Mouse (Mus musculus): ENCODE data around the gene Ybx2.
A peak's percentile ranks its signal among the peaks of the same experiment; 100 is the strongest.

The Ybx2 gene

DNA sequence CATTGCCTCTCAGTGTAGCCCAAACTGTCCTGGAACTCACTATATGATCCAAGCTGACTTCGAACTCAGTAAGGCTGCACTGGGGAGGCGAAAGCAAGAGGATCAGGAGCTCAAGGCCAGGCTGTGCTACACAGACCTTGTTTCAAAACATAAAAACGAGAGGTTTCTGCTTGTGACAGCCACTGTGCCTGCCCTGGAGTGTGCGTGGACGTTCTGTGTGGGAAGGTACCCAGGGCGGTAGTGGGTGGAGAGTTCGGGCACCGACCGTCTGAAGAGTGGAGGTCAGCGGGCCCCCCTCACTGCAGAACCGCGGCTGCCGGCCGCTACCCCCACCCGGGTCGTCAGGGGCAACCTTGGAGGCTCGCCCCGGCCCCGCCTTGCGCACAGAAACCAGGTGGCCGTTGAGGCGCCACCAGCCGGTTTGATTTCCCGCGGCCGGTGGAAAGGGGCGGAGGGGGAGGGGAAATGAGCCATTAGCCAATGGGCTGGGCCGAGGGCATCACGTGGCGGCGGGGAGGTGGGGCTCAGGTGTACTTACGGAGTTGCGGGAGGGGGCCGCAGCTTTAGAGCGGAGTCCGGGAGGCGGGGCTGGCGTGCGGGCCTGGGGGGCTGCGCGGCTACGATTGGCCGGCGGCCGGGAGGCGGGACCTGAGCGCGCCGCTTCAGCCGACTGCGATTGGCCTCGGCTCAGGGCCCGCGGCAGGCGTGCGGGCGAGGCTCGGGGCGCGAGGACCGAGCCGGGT is at the start of gene Ybx2:
Gene Ybx2, plus strand, starts transcription at position 660 of the 743 bp plus-strand sequence.
- peak; percentile 83 for DNase-seq (ENCODE audit: low read depth, low spot score)

GRCm38 (mm10) chr11:69886907-69887635 is 48.5 kb upstream of the Ybx2 start:
- no peak for DNase-seq (ENCODE audit: low read depth, low spot score)

GRCm38 (mm10) chr11:69891482-69891881 is 44.1 kb upstream of the Ybx2 start:
- DNase-seq (ENCODE audit: low read depth, low spot score) = no peak

- no peak for DNase-seq (ENCODE audit: low read depth, low spot score)
These were observed 40.9 kb upstream of the Ybx2 start for GRCm38 (mm10) chr11:69894671-69895070.

- DNase-seq (ENCODE audit: low read depth, low spot score) = no peak
These were observed 40.3 kb upstream of the Ybx2 start, which contains the start of gene Acap1 for GRCm38 (mm10) chr11:69895291-69895690. Gene Acap1, minus strand, starts transcription at chr11:69895539.

- DNase-seq (ENCODE audit: low read depth, low spot score) = no peak
These were observed 35.7 kb upstream of the Ybx2 start for GRCm38 (mm10) chr11:69899870-69900269.

GRCm38 (mm10) chr11:69900471-69901405 is 34.9 kb upstream of the Ybx2 start, which contains the start of the genes 2810408A11Rik and Neurl4:
Gene 2810408A11Rik, minus strand, starts transcription at chr11:69900987.
Gene Neurl4, plus strand, starts transcription at chr11:69901072.
- DNase-seq (ENCODE audit: low read depth, low spot score) = peak; percentile 92

DNA sequence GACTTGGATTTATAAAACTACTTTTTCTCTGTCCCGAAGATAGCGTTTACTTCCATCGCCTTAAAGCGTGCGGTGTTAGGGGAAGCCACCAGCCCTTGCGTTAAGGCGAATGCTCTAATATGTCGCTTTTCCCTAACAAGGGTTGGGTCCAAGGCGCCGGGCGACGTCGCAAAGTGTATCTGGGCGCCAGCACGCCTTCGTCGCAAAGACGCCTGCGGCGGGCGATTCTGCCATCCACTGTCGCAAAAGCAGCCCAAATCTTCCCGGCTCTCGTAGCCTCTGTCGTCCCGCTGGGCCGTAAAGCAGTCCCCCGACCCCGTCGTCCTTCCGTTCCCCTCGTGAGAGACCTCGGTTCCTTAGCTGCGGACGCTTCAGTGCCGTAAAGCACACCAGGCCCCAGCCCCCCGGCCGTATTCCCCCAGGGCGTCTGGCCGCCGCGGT is 34.2 kb upstream of the Ybx2 start:
- peak; percentile 99 for DNase-seq (ENCODE audit: low read depth, low spot score)

DNA sequence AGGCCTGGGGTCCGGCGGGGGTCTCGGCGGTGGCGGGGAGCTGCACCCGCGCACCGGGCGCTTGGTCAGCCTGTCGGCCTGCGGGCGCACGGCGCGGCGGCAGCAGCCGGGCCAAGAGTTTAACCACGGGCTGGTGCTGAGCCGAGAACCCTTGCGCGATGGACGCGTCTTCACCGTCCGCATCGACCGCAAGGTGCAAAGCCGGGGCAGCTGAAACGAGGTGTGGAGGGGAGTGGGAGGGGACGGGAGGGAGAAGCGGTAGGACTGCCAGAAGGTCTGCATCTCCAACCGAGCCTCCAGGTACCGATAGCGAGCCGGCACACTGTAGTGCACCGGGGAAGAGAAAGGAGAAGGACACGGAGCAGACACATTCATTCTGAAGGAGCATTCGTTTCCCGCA is 33.6 kb upstream of the Ybx2 start:
- no peak for DNase-seq (ENCODE audit: low read depth, low spot score)

DNA sequence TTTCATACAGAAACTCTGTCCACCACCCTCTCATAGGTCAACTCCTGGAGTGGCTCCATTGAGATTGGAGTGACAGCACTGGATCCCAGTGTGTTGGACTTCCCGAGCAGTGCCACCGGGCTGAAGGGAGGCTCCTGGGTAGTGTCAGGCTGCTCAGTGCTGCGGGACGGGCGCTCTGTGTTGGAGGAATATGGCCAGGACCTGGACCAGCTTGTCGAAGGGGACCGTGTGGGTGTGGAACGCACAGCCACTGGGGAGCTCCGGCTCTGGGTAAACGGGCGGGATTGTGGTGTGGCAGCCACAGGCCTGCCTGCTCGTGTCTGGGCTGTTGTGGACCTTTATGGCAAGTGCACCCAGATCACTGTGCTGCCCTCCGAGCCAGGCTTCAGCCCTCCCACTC is 32.6 kb upstream of the Ybx2 start:
- DNase-seq (ENCODE audit: low read depth, low spot score) = no peak

DNA sequence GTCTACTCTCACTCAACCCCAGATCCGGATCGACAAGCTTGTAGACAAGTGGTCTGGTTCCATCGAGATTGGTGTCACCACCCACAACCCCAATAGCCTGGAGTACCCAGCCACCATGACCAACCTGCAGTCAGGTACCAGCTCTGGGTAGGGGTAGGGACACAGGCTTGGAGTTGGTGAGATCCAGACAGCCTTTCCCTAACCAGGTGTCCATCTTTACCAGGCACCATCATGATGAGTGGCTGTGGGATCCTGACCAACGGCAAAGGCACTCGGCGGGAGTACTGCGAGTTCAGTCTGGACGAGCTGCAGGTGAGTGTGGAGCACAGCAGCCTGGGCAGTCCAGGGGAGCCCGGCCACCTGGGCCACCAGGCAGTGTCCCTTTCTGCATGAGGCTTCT is 31.3 kb upstream of the Ybx2 start:
- no peak for DNase-seq (ENCODE audit: low read depth, low spot score)

- no peak for DNase-seq (ENCODE audit: low read depth, low spot score)
These were observed 27.0 kb upstream of the Ybx2 start for GRCm38 (mm10) chr11:69908645-69909044.

DNA sequence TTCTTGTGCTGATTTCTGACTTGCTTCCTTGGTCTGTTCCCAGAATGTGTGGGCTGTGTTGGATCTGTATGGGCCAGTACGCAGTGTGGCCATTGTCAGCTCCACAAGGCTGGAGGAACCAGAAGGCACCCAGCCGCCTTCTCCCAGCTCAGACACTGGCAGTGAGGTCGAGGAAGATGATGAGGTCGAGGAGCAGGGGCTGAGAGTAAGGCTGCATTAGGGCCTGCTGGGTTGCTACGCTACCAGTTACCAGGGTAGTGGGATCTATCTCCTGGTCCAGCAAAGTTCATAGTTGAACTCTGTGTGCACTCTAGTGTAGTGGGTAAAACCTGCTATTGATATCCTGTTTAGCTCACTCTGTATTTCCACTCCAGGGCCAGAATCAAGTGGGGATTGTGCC is 26.4 kb upstream of the Ybx2 start:
- DNase-seq (ENCODE audit: low read depth, low spot score) = no peak

DNA sequence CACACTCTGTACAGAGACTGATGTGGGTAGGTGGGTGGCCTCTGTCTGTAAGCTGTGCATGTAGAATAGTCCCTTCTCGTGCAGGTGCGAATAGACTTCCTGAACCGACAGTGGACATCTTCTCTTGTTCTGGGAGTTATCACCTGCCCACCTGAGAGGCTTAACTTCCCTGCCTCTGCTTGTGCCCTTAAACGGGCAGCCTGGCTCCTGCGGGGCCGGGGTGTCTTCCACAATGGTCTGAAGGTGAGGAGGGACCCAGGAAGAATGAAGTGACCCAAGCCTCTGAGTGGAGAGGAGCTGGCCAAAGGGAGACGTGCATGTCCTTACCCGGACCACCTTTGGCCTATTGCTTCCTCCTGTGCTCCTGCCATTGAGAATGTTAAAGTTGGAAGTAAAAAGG is 25.4 kb upstream of the Ybx2 start:
- no peak for DNase-seq (ENCODE audit: low read depth, low spot score)

- DNase-seq (ENCODE audit: low read depth, low spot score) = no peak
These were observed 24.6 kb upstream of the Ybx2 start for GRCm38 (mm10) chr11:69910781-69911560.

- DNase-seq (ENCODE audit: low read depth, low spot score) = no peak
These were observed 23.9 kb upstream of the Ybx2 start for GRCm38 (mm10) chr11:69911701-69912100.

GRCm38 (mm10) chr11:69912716-69913530 is 22.7 kb upstream of the Ybx2 start:
- no peak for DNase-seq (ENCODE audit: low read depth, low spot score)

DNA sequence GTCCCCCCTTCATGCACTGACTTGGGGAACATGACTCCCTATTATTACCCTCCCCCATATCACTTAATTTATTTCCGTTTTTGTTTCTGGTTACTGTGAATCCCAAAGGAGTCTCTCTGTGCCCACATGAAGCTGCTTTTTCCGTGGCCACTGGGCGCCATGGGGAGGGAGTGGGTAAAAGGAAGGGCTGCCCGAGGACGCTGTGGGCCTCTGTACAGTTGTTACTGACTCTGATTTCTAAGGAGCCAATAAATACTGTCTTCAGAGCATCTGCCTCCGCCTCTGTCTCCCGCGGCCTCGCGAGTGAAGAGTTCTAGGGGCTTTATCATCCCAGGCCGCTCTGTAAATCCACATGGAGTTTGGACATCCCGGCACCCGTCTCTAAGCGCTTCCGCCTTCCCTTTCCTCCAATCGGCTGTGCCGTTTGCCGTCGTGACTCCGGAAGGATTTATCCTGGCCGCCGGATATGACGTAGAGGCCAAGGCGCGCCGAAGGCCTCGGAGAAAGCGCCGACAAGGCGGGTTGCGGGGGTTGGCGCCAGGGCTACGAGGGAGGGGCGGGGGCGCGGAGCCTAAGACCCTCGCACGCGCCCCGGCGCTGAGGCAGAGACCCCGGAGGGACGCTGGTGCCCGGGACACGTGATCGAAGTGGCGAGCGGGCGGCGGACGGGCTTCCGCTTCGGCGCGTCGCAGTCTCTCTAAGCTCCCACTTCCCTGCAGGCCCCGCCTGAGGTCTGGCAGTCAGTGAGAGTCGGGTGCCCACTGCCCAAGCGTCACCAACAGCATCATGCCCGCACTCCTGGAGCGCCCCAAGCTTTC is 21.8 kb upstream of the Ybx2 start, which contains the start of gene Gps2:
Gene Gps2, plus strand, starts transcription at position 335 of the 818 bp plus-strand sequence.
- DNase-seq (ENCODE audit: low read depth, low spot score) = peak; percentile 91

DNA sequence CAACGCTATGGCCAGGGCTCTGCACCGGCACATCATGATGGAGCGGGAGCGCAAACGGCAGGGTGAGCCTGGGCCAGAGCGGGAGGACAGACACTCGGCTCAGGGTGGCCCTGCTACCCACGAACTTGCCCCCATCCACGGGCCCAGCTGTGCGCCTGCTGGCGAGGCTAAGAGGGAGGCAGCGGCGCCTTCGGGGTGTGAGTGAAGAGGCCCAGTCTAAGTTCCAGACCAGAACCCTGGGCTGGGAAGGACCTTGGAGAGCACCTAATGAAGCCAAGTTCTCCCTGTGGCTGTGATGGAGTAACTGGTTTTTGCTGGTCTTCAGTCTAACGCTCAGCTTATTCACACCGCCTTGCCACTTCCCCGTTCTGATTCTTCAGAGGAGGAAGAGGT is 21.2 kb upstream of the Ybx2 start:
- no peak for DNase-seq (ENCODE audit: low read depth, low spot score)
